Mouse (Mus musculus) E14TG2a.4 (cell line): ENCODE data around the gene Dppa4.

Experiments used
- CTCF ChIP-seq: conservative IDR thresholded peaks from 2 replicates; pipeline ENCODE4 v1.5.1; 2014; ENCODE audit warnings: low read length
- POU5F1 ChIP-seq: IDR thresholded peaks from 2 replicates; pipeline ENCODE4 v1.6.1; 2014; ENCODE audit warnings: low read length, borderline replicate concordance

DNA sequence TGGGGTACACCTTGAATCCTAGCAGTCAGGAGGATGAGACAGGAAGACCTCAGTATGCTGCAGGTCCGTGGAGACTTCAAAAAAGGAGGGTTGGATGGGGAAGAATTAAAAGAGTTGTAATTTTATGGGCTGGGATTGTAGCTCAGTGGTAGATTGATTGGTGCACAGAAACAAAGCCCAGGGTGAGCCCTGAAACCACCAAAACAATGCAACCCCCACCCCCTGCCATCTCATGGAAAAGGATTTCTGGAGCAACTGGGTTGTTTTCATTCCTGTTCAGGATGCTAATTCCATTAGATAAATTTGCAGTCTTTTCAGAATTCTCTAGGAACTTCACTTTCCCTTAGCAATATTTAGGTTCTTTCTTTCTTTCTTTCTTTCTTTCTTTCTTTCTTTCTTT is 732 bp upstream of the Dppa4 start:
- no peak for TF ChIP-seq CTCF
- no peak for TF ChIP-seq POU5F1
